Mouse (Mus musculus): ENCODE data around the gene Sstr4.

GRCm38 (mm10) chr2:148395131-148396051, at the start of gene Sstr4:
- no peak for TF ChIP-seq POLR2A (IDR thresholded peaks at IDR 0.05; ENCODE audit: low read depth, low read length)
- TF ChIP-seq CTCF (conservative IDR thresholded peaks at IDR 0.05; ENCODE audit: insufficient read depth, insufficient read length, low read depth, low read length): peak; percentile 54; the same call in 1 of the 2 replicates

Data from kidney, adult 2 months (tissue).